Mouse (Mus musculus) bone marrow macrophage, adult 2 months (primary cell): ENCODE measurements around the gene Gm20532.

Source experiments
- CTCF ChIP-seq: IDR thresholded peaks from 2 replicates; pipeline ENCODE4 v1.5.1; 2012; ENCODE audit warnings: low read depth, mild to moderate bottlenecking, low read length, moderate library complexity
- POLR2A ChIP-seq: IDR thresholded peaks from 2 replicates; pipeline ENCODE4 v1.6.1; 2012; ENCODE audit warnings: mild to moderate bottlenecking, low read depth, low read length, borderline replicate concordance

- TF ChIP-seq POLR2A: no peak
- TF ChIP-seq CTCF: no peak
Measured at GRCm38 (mm10) chr2:26601595-26601994, 15.2 kb downstream of the Gm20532 start.
